Mouse (Mus musculus) hindbrain, embryonic 16.5 days (tissue): ENCODE results near the gene Ccnt1. TPM values are rescaled to one million over a fixed set of nuclear protein-coding genes. Genes with fewer than 3 reads are reported as not detected.

Experiments
- ATAC-seq: fragments of 200-750 bp; cut with Nextera tagmentation; 2 replicates; pipeline ENCODE4 v1.8.0; 2017; ENCODE audit warnings: moderate TSS enrichment, moderate library complexity
- H3K27ac ChIP-seq: fragments of 300-500 bp; sonication (generic); 2 replicates; pipeline ENCODE4 v1.5.1; 2014; ENCODE audit warnings: low read depth, mild to moderate bottlenecking, control low read depth, low read length, moderate library complexity
- H3K27me3 ChIP-seq: fragments of 300-500 bp; sonication (generic); replicated peaks from 2 replicates; pipeline ENCODE4 v1.6.1; 2014; ENCODE audit warnings: low read length; ENCODE audit not compliant: control insufficient read depth, insufficient read depth
- H3K36me3 ChIP-seq: fragments of 300-500 bp; sonication (generic); 2 replicates; pipeline ENCODE4 v1.6.1; 2014; ENCODE audit warnings: mild to moderate bottlenecking, low read length, moderate library complexity, mixed read lengths; ENCODE audit not compliant: control insufficient read depth, insufficient read depth
- H3K4me1 ChIP-seq: fragments of 300-500 bp; sonication (generic); 2 replicates; pipeline ENCODE4 v1.6.1; 2014; ENCODE audit warnings: low read depth, low read length; ENCODE audit not compliant: control insufficient read depth, insufficient read depth
- H3K4me2 ChIP-seq: fragments of 300-500 bp; sonication (generic); 2 replicates; pipeline ENCODE4 v1.6.1; 2014; ENCODE audit warnings: mild to moderate bottlenecking, low read length, control low read depth, moderate library complexity
- H3K4me3 ChIP-seq: fragments of 300-500 bp; sonication (generic); 2 replicates; pipeline ENCODE4 v1.5.1; 2014; ENCODE audit warnings: mild to moderate bottlenecking, low read length, control low read depth, moderate library complexity
- H3K9ac ChIP-seq: fragments of 300-500 bp; sonication (generic); 2 replicates; pipeline ENCODE4 v1.6.1; 2014; ENCODE audit warnings: low read depth, mild to moderate bottlenecking, control low read depth, low read length, moderate library complexity
- H3K9me3 ChIP-seq: fragments of 300-500 bp; sonication (generic); 2 replicates; pipeline ENCODE4 v1.6.1; 2014; ENCODE audit warnings: mild to moderate bottlenecking, low read length, moderate library complexity; ENCODE audit not compliant: control insufficient read depth
- WGBS: fragments of 180-500 bp; shearing (Covaris S2); extraction: QIAGEN DNeasy Blood & Tissue Kit; methylation state at CpG from one replicate; pipeline ENCODE4 v1.1.7; 2014; 5-methylcytosine and 5-hydroxymethylcytosine counted together
- polyA plus RNA-seq: library from polyadenylated mRNA; unstranded; fragments of >200 nt; fragmentation: Nextera tagmentation; extraction: Ambion mirVana; gene quantifications from 2 replicates; pipeline ENCODE4 v1.2.1, GENCODE M21; 2015

Ccnt1 gene
- polyA plus RNA-seq: 58.9 and 69.4 TPM in 2 replicates

- Histone ChIP-seq H3K4me2 (no peak within 1 kb of the TSS), H3K27me3 (no peaks in the 10 kb centered on the region), H3K4me1 (peaks cover 12% of the 10 kb centered on the region), H3K9ac (no peak within 1 kb of the TSS), H3K27ac (no peak within 1 kb of the TSS), H3K36me3 (no peaks in the 10 kb centered on the region), H3K4me3 (no peak within 1 kb of the TSS), H3K9me3 (no peaks in the 10 kb centered on the region)
- ATAC-seq: no peak
- WGBS: 84% methylated on average over 10 of the region's 10 CpGs
Measured at GRCm38 (mm10) chr15:98570873-98571538, at the start of gene Ccnt1, which contains the start of gene 4930415O20Rik. Gene Ccnt1 (minus strand): TSS chr15:98570923. Gene 4930415O20Rik (plus strand): TSS chr15:98571004.

- H3K9ac ChIP-seq: no peak overlapping the region
- peak overlapping the region; percentile 17; the same call in 1 of the 2 replicates for H3K4me2 ChIP-seq
- no peaks in the 10 kb centered on the region for H3K27me3 ChIP-seq
- no peak for ATAC-seq
- H3K9me3 ChIP-seq: no peaks in the 10 kb centered on the region
- under 1% methylated on average over 12 of the region's 12 CpGs for WGBS
- peaks cover 7% of the 10 kb centered on the region for H3K4me1 ChIP-seq
- H3K4me3 ChIP-seq: no peak overlapping the region
- no peaks in the 10 kb centered on the region for H3K36me3 ChIP-seq
- H3K27ac ChIP-seq: no peak overlapping the region
Measured at GRCm38 (mm10) chr15:98617176-98617537, 46.4 kb upstream of the Ccnt1 start.

GRCm38 (mm10) chr15:98616362-98617175 lies 45.8 kb upstream of the Ccnt1 start:
- Histone ChIP-seq H3K4me3 (no peak overlapping the region), H3K27ac (no peak overlapping the region), H3K4me1 (peaks cover 7% of the 10 kb centered on the region), H3K27me3 (no peaks in the 10 kb centered on the region), H3K36me3 (no peaks in the 10 kb centered on the region), H3K9ac (no peak overlapping the region), H3K4me2 (peak overlapping the region; percentile 17; the same call in 1 of the 2 replicates), H3K9me3 (no peaks in the 10 kb centered on the region)
- ATAC-seq: no peak
- WGBS: 50% methylated on average over 20 of the region's 20 CpGs

GRCm38 (mm10) chr15:98615751-98616150 lies 45.0 kb upstream of the Ccnt1 start:
- no peak for ATAC-seq
- H3K9me3 ChIP-seq: no peaks in the 10 kb centered on the region
- WGBS: 63% methylated on average over 6 of the region's 6 CpGs
- H3K9ac ChIP-seq: no peak overlapping the region
- no peaks in the 10 kb centered on the region for H3K36me3 ChIP-seq
- H3K27me3 ChIP-seq: no peaks in the 10 kb centered on the region
- H3K4me1 ChIP-seq: peaks cover 7% of the 10 kb centered on the region
- no peak overlapping the region for H3K4me3 ChIP-seq
- no peak overlapping the region for H3K4me2 ChIP-seq
- H3K27ac ChIP-seq: no peak overlapping the region

GRCm38 (mm10) chr15:98614971-98615370 lies 44.2 kb upstream of the Ccnt1 start:
- no peaks in the 10 kb centered on the region for H3K36me3 ChIP-seq
- no peak for ATAC-seq
- H3K9me3 ChIP-seq: no peaks in the 10 kb centered on the region
- H3K4me1 ChIP-seq: peaks cover 7% of the 10 kb centered on the region
- no peaks in the 10 kb centered on the region for H3K27me3 ChIP-seq
- H3K4me3 ChIP-seq: no peak overlapping the region
- WGBS: 45% methylated on average over 6 of the region's 6 CpGs
- H3K9ac ChIP-seq: no peak overlapping the region
- no peak overlapping the region for H3K4me2 ChIP-seq
- no peak overlapping the region; the same call in 1 of the 2 replicates for H3K27ac ChIP-seq

- Histone ChIP-seq H3K9me3 (no peaks in the 10 kb centered on the region), H3K4me1 (peaks cover 7% of the 10 kb centered on the region), H3K36me3 (no peaks in the 10 kb centered on the region), H3K27me3 (no peaks in the 10 kb centered on the region), H3K9ac (0 out of 2 replicates have a peak overlapping the region, but pooled peaks have one; percentile 13), H3K4me2 (no peak overlapping the region), H3K27ac (peak overlapping the region; percentile 13; the same call in 1 of the 2 replicates), H3K4me3 (no peak overlapping the region)
- WGBS: 30% methylated on average over 9 of the region's 9 CpGs
- ATAC-seq: no peak
Measured at GRCm38 (mm10) chr15:98614551-98614950, 43.8 kb upstream of the Ccnt1 start.

GRCm38 (mm10) chr15:98612229-98612628 lies 41.5 kb upstream of the Ccnt1 start:
- Histone ChIP-seq H3K4me3 (no peak overlapping the region), H3K4me1 (peaks cover 20% of the 10 kb centered on the region), H3K4me2 (no peak overlapping the region), H3K27me3 (no peaks in the 10 kb centered on the region), H3K9me3 (no peaks in the 10 kb centered on the region), H3K9ac (no peak overlapping the region), H3K36me3 (no peaks in the 10 kb centered on the region), H3K27ac (no peak overlapping the region)
- ATAC-seq: no peak
- WGBS: 99% methylated on average over 3 of the region's 3 CpGs

GRCm38 (mm10) chr15:98610131-98610633 lies 39.5 kb upstream of the Ccnt1 start:
- H3K4me2 ChIP-seq: peak overlapping the region; percentile 61
- peak overlapping the region; percentile 88 for H3K27ac ChIP-seq
- H3K9ac ChIP-seq: peak overlapping the region; percentile 92
- no peaks in the 10 kb centered on the region for H3K27me3 ChIP-seq
- peaks cover 26% of the 10 kb centered on the region for H3K4me1 ChIP-seq
- peak overlapping the region; percentile 90 for H3K4me3 ChIP-seq
- ATAC-seq: no peak
- WGBS: 4% methylated on average over 12 of the region's 12 CpGs
- H3K9me3 ChIP-seq: no peaks in the 10 kb centered on the region
- no peaks in the 10 kb centered on the region for H3K36me3 ChIP-seq
